Mouse (Mus musculus): Measurements from ENCODE around the gene Lctl. TPM values are rescaled to one million over a fixed set of nuclear protein-coding genes. Genes with fewer than 3 reads are reported as not detected.
A peak's percentile ranks its signal among the peaks of the same experiment; 100 is the strongest.

The Lctl gene
- polyA plus RNA-seq, 1 experiment = not detected

- 23% methylated on average over 7 of the region's 7 CpGs for WGBS
- no peaks in the 10 kb centered on the region for H3K27me3 ChIP-seq (ENCODE audit: control insufficient read depth, insufficient read depth, low read length)
- DNase-seq (ENCODE audit: low read depth in 1 of 2, low spot score in 2 of 2) = no peak
- no peak overlapping the region for H3K27ac ChIP-seq (ENCODE audit: insufficient read depth, low read length)
- TF ChIP-seq CTCF (IDR thresholded peaks at IDR 0.05; ENCODE audit: extremely low read depth, insufficient read depth, insufficient read length, insufficient replicate concordance) (no peak), POLR2A (IDR thresholded peaks at IDR 0.05; ENCODE audit: low read depth, low read length) (no peak)
- H3K4me1 ChIP-seq (ENCODE audit: control insufficient read depth, insufficient read depth, insufficient read length) = no peaks in the 10 kb centered on the region
- H3K36me3 ChIP-seq (ENCODE audit: control insufficient read depth, insufficient read depth, low read length) = no peaks in the 10 kb centered on the region
- H3K4me3 ChIP-seq (ENCODE audit: extremely low read depth, insufficient read depth, insufficient read length) = no peak overlapping the region
Observed at GRCm38 (mm10) chr9:64078386-64078792, 38.6 kb upstream of the Lctl start.

- WGBS = 78% methylated on average over 6 of the region's 6 CpGs
- no peak for DNase-seq (ENCODE audit: low read depth in 1 of 2, low spot score in 2 of 2)
- TF ChIP-seq POLR2A (IDR thresholded peaks at IDR 0.05; ENCODE audit: low read depth, low read length) (no peak), CTCF (IDR thresholded peaks at IDR 0.05; ENCODE audit: extremely low read depth, insufficient read depth, insufficient read length, insufficient replicate concordance) (no peak)
- Histone ChIP-seq H3K4me3 (ENCODE audit: extremely low read depth, insufficient read depth, insufficient read length) (no peak overlapping the region), H3K27me3 (ENCODE audit: control insufficient read depth, insufficient read depth, low read length) (no peaks in the 10 kb centered on the region), H3K36me3 (ENCODE audit: control insufficient read depth, insufficient read depth, low read length) (no peaks in the 10 kb centered on the region), H3K4me1 (ENCODE audit: control insufficient read depth, insufficient read depth, insufficient read length) (peaks cover 5% of the 10 kb centered on the region; the same call in 1 of the 2 replicates), H3K27ac (ENCODE audit: insufficient read depth, low read length) (no peak overlapping the region)
Observed at GRCm38 (mm10) chr9:64079922-64080321, 37.0 kb upstream of the Lctl start.

- Histone ChIP-seq H3K36me3 (ENCODE audit: control insufficient read depth, insufficient read depth, low read length) (no peaks in the 10 kb centered on the region), H3K27ac (ENCODE audit: insufficient read depth, low read length) (peak overlapping the region; percentile 61; the same call in 1 of the 2 replicates), H3K4me1 (ENCODE audit: control insufficient read depth, insufficient read depth, insufficient read length) (peaks cover 12% of the 10 kb centered on the region), H3K27me3 (ENCODE audit: control insufficient read depth, insufficient read depth, low read length) (no peaks in the 10 kb centered on the region), H3K4me3 (ENCODE audit: extremely low read depth, insufficient read depth, insufficient read length) (no peak overlapping the region)
- no peak for DNase-seq (ENCODE audit: low read depth in 1 of 2, low spot score in 2 of 2)
- WGBS = 60% methylated on average over 7 of the region's 7 CpGs
- TF ChIP-seq POLR2A (IDR thresholded peaks at IDR 0.05; ENCODE audit: low read depth, low read length) = no peak
- no peak for TF ChIP-seq CTCF (IDR thresholded peaks at IDR 0.05; ENCODE audit: extremely low read depth, insufficient read depth, insufficient read length, insufficient replicate concordance)
Observed at GRCm38 (mm10) chr9:64084231-64084630, 32.7 kb upstream of the Lctl start.

- 31% methylated on average over 48 of the region's 49 CpGs for WGBS
- no peak for DNase-seq (ENCODE audit: low read depth in 1 of 2, low spot score in 2 of 2)
- Histone ChIP-seq H3K4me1 (ENCODE audit: control insufficient read depth, insufficient read depth, insufficient read length) (peaks cover 12% of the 10 kb centered on the region), H3K27ac (ENCODE audit: insufficient read depth, low read length) (peak overlapping the region; percentile 61; the same call in 1 of the 2 replicates), H3K36me3 (ENCODE audit: control insufficient read depth, insufficient read depth, low read length) (no peaks in the 10 kb centered on the region), H3K4me3 (ENCODE audit: extremely low read depth, insufficient read depth, insufficient read length) (peak overlapping the region; percentile 17; the same call in 1 of the 2 replicates), H3K27me3 (ENCODE audit: control insufficient read depth, insufficient read depth, low read length) (no peaks in the 10 kb centered on the region)
- no peak for TF ChIP-seq POLR2A (IDR thresholded peaks at IDR 0.05; ENCODE audit: low read depth, low read length)
- no peak for TF ChIP-seq CTCF (IDR thresholded peaks at IDR 0.05; ENCODE audit: extremely low read depth, insufficient read depth, insufficient read length, insufficient replicate concordance)
Observed at GRCm38 (mm10) chr9:64084661-64085399, 32.1 kb upstream of the Lctl start.

- Histone ChIP-seq H3K4me3 (ENCODE audit: extremely low read depth, insufficient read depth, insufficient read length) (no peak overlapping the region), H3K4me1 (ENCODE audit: control insufficient read depth, insufficient read depth, insufficient read length) (peaks cover 12% of the 10 kb centered on the region), H3K27me3 (ENCODE audit: control insufficient read depth, insufficient read depth, low read length) (no peaks in the 10 kb centered on the region), H3K27ac (ENCODE audit: insufficient read depth, low read length) (no peak overlapping the region), H3K36me3 (ENCODE audit: control insufficient read depth, insufficient read depth, low read length) (no peaks in the 10 kb centered on the region)
- no peak for DNase-seq (ENCODE audit: low read depth in 1 of 2, low spot score in 2 of 2)
- 88% methylated on average over 2 of the region's 2 CpGs for WGBS
- TF ChIP-seq CTCF (IDR thresholded peaks at IDR 0.05; ENCODE audit: extremely low read depth, insufficient read depth, insufficient read length, insufficient replicate concordance) (no peak), POLR2A (IDR thresholded peaks at IDR 0.05; ENCODE audit: low read depth, low read length) (no peak)
Observed at GRCm38 (mm10) chr9:64085976-64086375, 31.0 kb upstream of the Lctl start.

GRCm38 (mm10) chr9:64086543-64086942, 30.4 kb upstream of the Lctl start:
- H3K4me1 ChIP-seq (ENCODE audit: control insufficient read depth, insufficient read depth, insufficient read length) = peaks cover 12% of the 10 kb centered on the region
- 50% methylated on average over 6 of the region's 6 CpGs for WGBS
- TF ChIP-seq CTCF (IDR thresholded peaks at IDR 0.05; ENCODE audit: extremely low read depth, insufficient read depth, insufficient read length, insufficient replicate concordance) = no peak
- TF ChIP-seq POLR2A (IDR thresholded peaks at IDR 0.05; ENCODE audit: low read depth, low read length) = no peak
- no peaks in the 10 kb centered on the region for H3K27me3 ChIP-seq (ENCODE audit: control insufficient read depth, insufficient read depth, low read length)
- no peak for DNase-seq (ENCODE audit: low read depth in 1 of 2, low spot score in 2 of 2)
- H3K27ac ChIP-seq (ENCODE audit: insufficient read depth, low read length) = no peak overlapping the region
- H3K36me3 ChIP-seq (ENCODE audit: control insufficient read depth, insufficient read depth, low read length) = no peaks in the 10 kb centered on the region
- H3K4me3 ChIP-seq (ENCODE audit: extremely low read depth, insufficient read depth, insufficient read length) = no peak overlapping the region
